Mouse (Mus musculus): ENCODE results near the gene Hfe2. TPM values are rescaled to one million over a fixed set of nuclear protein-coding genes. Genes with fewer than 3 reads are reported as not detected.
"Not testable (repeated sequence)": the region's sequence is repeated elsewhere in the genome, so short reads cannot be mapped to it uniquely, and the experiment has no call there.

Gene Hfe2
- polyA plus RNA-seq, 1 experiment from 2014 or later = 0.68 TPM

- ATAC-seq = peak; percentile 69
- not testable (repeated sequence) for H3K27me3 ChIP-seq (replicated peaks); H3K9me3 ChIP-seq (replicated peaks); H3K36me3 ChIP-seq
- Histone ChIP-seq H3K27ac (peak overlapping the region; percentile 98), H3K4me3 (peak overlapping the region; percentile 61), H3K4me2 (peak overlapping the region; percentile 83), H3K9ac (peak overlapping the region; percentile 79), H3K4me1 (peaks cover 23% of the 10 kb centered on the region)
- WGBS (ENCODE audit: insufficient replicate concordance) = 14% methylated on average over 9 of the region's 38 CpGs
These were observed 38.0 kb upstream of the Hfe2 start for GRCm38 (mm10) chr3:96486828-96487559.

DNA sequence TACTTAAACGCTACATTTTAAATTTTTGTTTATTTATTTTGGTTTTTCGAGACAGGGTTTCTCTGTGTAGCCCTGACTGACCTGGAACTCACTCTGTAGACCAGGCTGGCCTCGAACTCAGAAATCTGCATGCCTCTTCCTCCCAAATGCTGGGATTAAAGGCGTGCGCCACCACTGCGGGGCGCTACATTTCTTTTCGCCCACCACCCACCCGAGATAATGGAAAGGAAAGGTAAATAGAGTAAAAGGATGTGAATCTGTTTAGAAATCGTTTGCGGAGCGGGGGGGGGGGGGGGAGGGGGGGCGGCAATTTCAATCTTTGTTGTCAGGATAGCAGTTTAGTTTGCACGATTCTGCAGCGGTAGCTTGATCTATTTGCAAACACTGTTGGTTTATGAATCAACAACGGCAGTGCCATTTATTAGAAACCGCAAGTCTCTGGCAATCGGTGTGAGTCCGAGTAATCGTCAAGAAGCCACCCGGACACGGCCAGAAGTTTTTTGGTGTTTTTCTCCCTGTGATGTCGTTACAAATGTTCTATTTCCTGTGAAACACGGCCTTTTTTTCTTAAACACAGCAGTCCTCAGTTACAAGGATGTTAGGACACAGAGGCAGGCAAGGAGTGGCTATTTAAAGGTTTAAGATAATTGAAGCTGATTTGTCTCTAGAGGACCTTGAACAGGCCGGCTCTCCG, 37.2 kb upstream of the Hfe2 start:
- no peak for ATAC-seq
- Histone ChIP-seq H3K9ac (peak overlapping the region; percentile 79), H3K4me3 (peak overlapping the region; percentile 61), H3K4me1 (peaks cover 24% of the 10 kb centered on the region), H3K36me3 (no peaks in the 10 kb centered on the region), H3K27ac (peak overlapping the region; percentile 98), H3K4me2 (peak overlapping the region; percentile 83), H3K9me3 (replicated peaks) (no peaks in the 10 kb centered on the region), H3K27me3 (replicated peaks) (0 out of 2 replicates have a peak, but pooled peaks cover 8% of the 10 kb centered on the region)
- 4% methylated on average over 26 of the region's 26 CpGs for WGBS (ENCODE audit: insufficient replicate concordance)

GRCm38 (mm10) chr3:96488290-96488906, 36.6 kb upstream of the Hfe2 start:
- 0% methylated on average over 4 of the region's 55 CpGs for WGBS (ENCODE audit: insufficient replicate concordance)
- H3K9ac ChIP-seq = peak overlapping the region; percentile 79
- H3K36me3 ChIP-seq = not testable (repeated sequence)

GRCm38 (mm10) chr3:96488907-96489629, 35.9 kb upstream of the Hfe2 start:
- H3K4me1 ChIP-seq = peaks cover 29% of the 10 kb centered on the region
- H3K4me3 ChIP-seq = peak overlapping the region; percentile 35; the same call in 1 of the 2 replicates
- H3K9me3 ChIP-seq (replicated peaks); H3K27me3 ChIP-seq (replicated peaks); H3K9ac ChIP-seq; H3K36me3 ChIP-seq: not testable (repeated sequence)
- H3K27ac ChIP-seq = peak overlapping the region; percentile 92
- under 1% methylated on average over 9 of the region's 31 CpGs for WGBS (ENCODE audit: insufficient replicate concordance)
- H3K4me2 ChIP-seq = peak overlapping the region; percentile 37; the same call in 1 of the 2 replicates
- ATAC-seq = peak; percentile 77

More at GRCm38 (mm10) chr3:96488290-96488906, 36.6 kb upstream of the Hfe2 start:
- peak overlapping the region; percentile 98 for H3K27ac ChIP-seq
- ATAC-seq = peak; percentile 74
- H3K4me2 ChIP-seq = peak overlapping the region; percentile 83
- H3K9me3 ChIP-seq (replicated peaks); H3K27me3 ChIP-seq (replicated peaks): not testable (repeated sequence)
- peak overlapping the region; percentile 61 for H3K4me3 ChIP-seq
- peaks cover 29% of the 10 kb centered on the region for H3K4me1 ChIP-seq

GRCm38 (mm10) chr3:96489636-96490035, 35.3 kb upstream of the Hfe2 start:
- not testable (repeated sequence) for H3K9ac ChIP-seq; H3K36me3 ChIP-seq; ATAC-seq; H3K9me3 ChIP-seq (replicated peaks); H3K27me3 ChIP-seq (replicated peaks)
- Histone ChIP-seq H3K4me3 (peak overlapping the region; percentile 22; the same call in 1 of the 2 replicates), H3K4me1 (peaks cover 27% of the 10 kb centered on the region), H3K27ac (peak overlapping the region; percentile 92), H3K4me2 (peak overlapping the region; percentile 37)
- WGBS (ENCODE audit: insufficient replicate concordance) = 36% methylated on average over 6 of the region's 8 CpGs

GRCm38 (mm10) chr3:96494456-96494855, 30.5 kb upstream of the Hfe2 start:
- not testable (repeated sequence) for H3K9ac ChIP-seq; H3K27ac ChIP-seq; H3K9me3 ChIP-seq (replicated peaks); ATAC-seq; H3K36me3 ChIP-seq; H3K4me2 ChIP-seq; H3K4me3 ChIP-seq; H3K27me3 ChIP-seq (replicated peaks)
- 80% methylated on average over 7 of the region's 11 CpGs for WGBS (ENCODE audit: insufficient replicate concordance)
- H3K4me1 ChIP-seq = peaks cover 35% of the 10 kb centered on the region

DNA sequence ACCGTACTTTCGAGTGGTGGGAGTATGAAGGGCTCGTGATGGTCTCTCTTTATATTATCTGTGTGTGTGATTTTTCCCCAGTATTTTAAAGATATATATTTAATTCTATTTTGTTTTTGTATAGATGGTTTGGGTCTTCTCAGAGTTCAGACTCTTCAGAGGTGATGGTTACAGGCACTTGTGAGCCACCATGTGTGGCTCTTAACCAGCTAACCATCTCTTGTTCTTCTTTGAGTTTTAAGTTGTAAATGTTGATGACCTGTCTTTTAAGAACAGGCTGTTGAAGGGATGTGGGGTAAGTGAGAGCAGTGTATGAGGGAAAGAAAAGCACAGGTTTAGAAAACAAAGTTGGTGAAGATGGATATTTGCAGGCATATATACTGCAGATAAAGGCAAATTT, 30.1 kb upstream of the Hfe2 start:
- WGBS (ENCODE audit: insufficient replicate concordance) = 89% methylated on average over 3 of the region's 3 CpGs
- no peak overlapping the region for H3K4me3 ChIP-seq

DNA sequence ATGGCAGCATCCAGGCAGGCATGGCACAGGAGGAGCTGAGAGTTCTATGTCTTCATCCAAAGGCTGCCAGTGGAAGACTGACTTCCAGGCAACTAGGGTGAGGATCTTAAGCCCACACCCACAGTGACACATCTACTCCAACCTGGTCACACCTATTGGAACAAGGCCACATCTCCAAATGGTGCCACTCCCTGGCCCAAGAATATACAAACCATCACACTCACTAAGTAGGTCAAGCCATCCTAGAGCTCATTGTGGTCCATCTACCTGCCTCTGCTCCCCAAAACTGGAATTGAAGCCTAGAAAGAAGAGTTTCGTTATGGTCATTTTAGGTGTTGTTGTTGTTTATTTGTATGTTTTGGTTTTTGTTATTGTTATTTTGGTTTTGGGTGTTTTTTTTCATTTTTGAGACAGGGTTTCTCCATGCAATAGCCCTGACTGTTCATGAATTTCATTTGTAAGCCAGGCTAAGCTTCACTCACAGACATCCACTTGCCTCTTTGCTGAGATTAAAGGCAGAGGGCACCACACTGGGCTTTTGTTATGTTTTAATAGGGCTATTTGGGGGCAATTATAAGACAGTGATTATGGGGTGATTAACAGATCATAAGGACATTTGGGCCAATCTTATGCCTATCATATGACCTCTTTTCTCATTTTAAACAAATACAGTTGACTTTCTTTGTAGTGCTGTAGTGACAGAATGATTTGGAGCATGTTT, 29.3 kb upstream of the Hfe2 start:
- Histone ChIP-seq H3K4me3 (no peak overlapping the region), H3K4me1 (peaks cover 35% of the 10 kb centered on the region), H3K27me3 (replicated peaks) (no peaks in the 10 kb centered on the region), H3K9ac (no peak overlapping the region), H3K27ac (no peak overlapping the region), H3K4me2 (no peak overlapping the region), H3K9me3 (replicated peaks) (no peaks in the 10 kb centered on the region), H3K36me3 (no peaks in the 10 kb centered on the region)
- ATAC-seq = no peak
- WGBS (ENCODE audit: insufficient replicate concordance) = 74% methylated on average over 1 of the region's 1 CpGs

More for the DNA sequence above, 30.1 kb upstream of the Hfe2 start:
- Histone ChIP-seq H3K27me3 (replicated peaks) (no peaks in the 10 kb centered on the region), H3K36me3 (no peaks in the 10 kb centered on the region), H3K9me3 (replicated peaks) (no peaks in the 10 kb centered on the region), H3K4me1 (peaks cover 35% of the 10 kb centered on the region), H3K27ac (no peak overlapping the region), H3K9ac (no peak overlapping the region), H3K4me2 (no peak overlapping the region)
- no peak for ATAC-seq

DNA sequence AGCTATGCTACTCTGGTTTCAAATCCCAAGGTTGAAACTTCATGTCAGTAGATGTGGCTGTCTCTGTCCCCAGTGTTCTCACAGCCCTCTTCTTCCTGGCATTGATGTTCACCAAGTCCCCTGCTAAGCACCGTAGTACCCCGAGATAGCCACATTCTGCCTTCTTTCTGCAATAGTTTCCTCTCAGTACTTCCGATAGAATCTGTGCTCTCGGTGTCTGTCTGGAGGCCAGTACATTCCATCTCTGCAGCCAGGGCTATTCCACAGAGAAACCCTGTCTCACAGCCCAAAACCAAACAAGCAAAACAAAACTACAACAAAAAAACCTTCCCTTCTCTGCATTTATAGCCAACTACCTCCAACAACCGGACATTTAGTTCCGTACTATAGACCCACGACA, 28.8 kb upstream of the Hfe2 start:
- no peak for ATAC-seq
- Histone ChIP-seq H3K4me3 (no peak overlapping the region; the same call in 1 of the 2 replicates), H3K9ac (peak overlapping the region; percentile 71; the same call in 1 of the 2 replicates), H3K4me2 (peak overlapping the region; percentile 82), H3K36me3 (no peaks in the 10 kb centered on the region), H3K9me3 (replicated peaks) (no peaks in the 10 kb centered on the region), H3K27ac (no peak overlapping the region), H3K4me1 (peaks cover 35% of the 10 kb centered on the region), H3K27me3 (replicated peaks) (no peaks in the 10 kb centered on the region)
- 63% methylated on average over 7 of the region's 7 CpGs for WGBS (ENCODE audit: insufficient replicate concordance)

GRCm38 (mm10) chr3:96496620-96497275, 28.2 kb upstream of the Hfe2 start:
- H3K27ac ChIP-seq = 0 out of 2 replicates have a peak overlapping the region, but pooled peaks have one; percentile 32
- peak overlapping the region; percentile 82 for H3K4me2 ChIP-seq
- H3K9ac ChIP-seq = peak overlapping the region; percentile 71
- H3K4me1 ChIP-seq = peaks cover 35% of the 10 kb centered on the region
- H3K9me3 ChIP-seq (replicated peaks); H3K27me3 ChIP-seq (replicated peaks); ATAC-seq; H3K36me3 ChIP-seq: not testable (repeated sequence)
- H3K4me3 ChIP-seq = peak overlapping the region; percentile 67
- 20% methylated on average over 14 of the region's 14 CpGs for WGBS (ENCODE audit: insufficient replicate concordance)

Data from liver, embryonic 12.5 days (tissue).